Mouse (Mus musculus): ENCODE measurements around the gene a. TPM values are rescaled to one million over a fixed set of nuclear protein-coding genes. Genes with fewer than 3 reads are reported as not detected.

a gene
- polyA plus RNA-seq (2015; fragmentation: Nextera tagmentation; extraction: Ambion mirVana), result 0.22 TPM in 1 of 2 replicates, not detected in the other

- no peaks in the 10 kb centered on the region for H3K27me3 ChIP-seq
- under 1% methylated on average over 80 of the region's 89 CpGs for WGBS (ENCODE audit: insufficient replicate concordance)
- H3K4me3 ChIP-seq (replicated peaks), result peak within 1 kb of the TSS; percentile 99
- DNase-seq (peak; percentile 98), ATAC-seq (ENCODE audit: low read depth) (peak; percentile 94)
- peaks cover 81% of the 10 kb centered on the region for H3K4me1 ChIP-seq (replicated peaks)
- peak within 1 kb of the TSS; percentile 96 for H3K27ac ChIP-seq
- H3K4me2 ChIP-seq, result peak within 1 kb of the TSS; percentile 86
- H3K9me3 ChIP-seq (replicated peaks), result no peaks in the 10 kb centered on the region
- peaks cover 24% of the 10 kb centered on the region for H3K36me3 ChIP-seq
- H3K9ac ChIP-seq, result peak within 1 kb of the TSS; percentile 100
Observed at GRCm38 (mm10) chr2:154790656-154791483, at the start of gene a, which contains the start of gene Raly. Gene a (plus strand): TSS chr2:154791402. Gene Raly (plus strand): TSS chr2:154791096.

GRCm38 (mm10) chr2:154742911-154743819 lies 48.0 kb upstream of the a start:
- Histone ChIP-seq H3K9ac (no peak overlapping the region), H3K9me3 (replicated peaks) (no peaks in the 10 kb centered on the region), H3K4me1 (replicated peaks) (no peaks in the 10 kb centered on the region), H3K27ac (no peak overlapping the region), H3K36me3 (no peaks in the 10 kb centered on the region), H3K4me3 (replicated peaks) (no peak overlapping the region), H3K4me2 (no peak overlapping the region), H3K27me3 (peaks cover 7% of the 10 kb centered on the region; the same call in 1 of the 2 replicates)
- no peak for DNase-seq
- no peak for ATAC-seq (ENCODE audit: low read depth)
- WGBS (ENCODE audit: insufficient replicate concordance), result 72% methylated on average over 10 of the region's 10 CpGs

GRCm38 (mm10) chr2:154743915-154744314 lies 47.3 kb upstream of the a start:
- H3K4me1 ChIP-seq (replicated peaks), result no peaks in the 10 kb centered on the region
- no peak overlapping the region for H3K9ac ChIP-seq
- DNase-seq (no peak), ATAC-seq (ENCODE audit: low read depth) (no peak)
- H3K4me3 ChIP-seq (replicated peaks), result no peak overlapping the region
- H3K4me2 ChIP-seq, result no peak overlapping the region
- H3K9me3 ChIP-seq (replicated peaks), result no peaks in the 10 kb centered on the region
- H3K27ac ChIP-seq, result no peak overlapping the region
- H3K36me3 ChIP-seq, result no peaks in the 10 kb centered on the region
- H3K27me3 ChIP-seq, result peaks cover 7% of the 10 kb centered on the region; the same call in 1 of the 2 replicates
- WGBS (ENCODE audit: insufficient replicate concordance), result 61% methylated on average over 4 of the region's 4 CpGs

- no peaks in the 10 kb centered on the region for H3K9me3 ChIP-seq (replicated peaks)
- 0 out of 2 replicates have a peak, but pooled peaks cover 5% of the 10 kb centered on the region for H3K27me3 ChIP-seq
- DNase-seq, result no peak
- no peak overlapping the region for H3K4me2 ChIP-seq
- no peak overlapping the region for H3K27ac ChIP-seq
- no peak overlapping the region for H3K4me3 ChIP-seq (replicated peaks)
- WGBS (ENCODE audit: insufficient replicate concordance), result 66% methylated on average over 2 of the region's 2 CpGs
- H3K4me1 ChIP-seq (replicated peaks), result peaks cover 4% of the 10 kb centered on the region; the same call in 1 of the 2 replicates
- H3K9ac ChIP-seq, result no peak overlapping the region
- no peak for ATAC-seq (ENCODE audit: low read depth)
- no peaks in the 10 kb centered on the region for H3K36me3 ChIP-seq
Observed at GRCm38 (mm10) chr2:154748383-154748782, 42.8 kb upstream of the a start.

GRCm38 (mm10) chr2:154749046-154750036 lies 41.9 kb upstream of the a start:
- no peaks in the 10 kb centered on the region for H3K36me3 ChIP-seq
- H3K9me3 ChIP-seq (replicated peaks), result no peaks in the 10 kb centered on the region
- H3K27ac ChIP-seq, result no peak overlapping the region
- peaks cover 4% of the 10 kb centered on the region; the same call in 1 of the 2 replicates for H3K4me1 ChIP-seq (replicated peaks)
- ATAC-seq (ENCODE audit: low read depth) (no peak), DNase-seq (no peak)
- H3K9ac ChIP-seq, result no peak overlapping the region
- H3K27me3 ChIP-seq, result 0 out of 2 replicates have a peak, but pooled peaks cover 5% of the 10 kb centered on the region
- no peak overlapping the region for H3K4me2 ChIP-seq
- no peak overlapping the region for H3K4me3 ChIP-seq (replicated peaks)
- 70% methylated on average over 23 of the region's 23 CpGs for WGBS (ENCODE audit: insufficient replicate concordance)

- no peak overlapping the region for H3K27ac ChIP-seq
- H3K9me3 ChIP-seq (replicated peaks), result no peaks in the 10 kb centered on the region
- no peaks in the 10 kb centered on the region for H3K36me3 ChIP-seq
- no peak overlapping the region for H3K9ac ChIP-seq
- H3K27me3 ChIP-seq, result no peaks in the 10 kb centered on the region
- DNase-seq (no peak), ATAC-seq (ENCODE audit: low read depth) (no peak)
- no peak overlapping the region for H3K4me3 ChIP-seq (replicated peaks)
- WGBS (ENCODE audit: insufficient replicate concordance), result 52% methylated on average over 8 of the region's 8 CpGs
- H3K4me2 ChIP-seq, result no peak overlapping the region
- H3K4me1 ChIP-seq (replicated peaks), result peaks cover 10% of the 10 kb centered on the region
Observed at GRCm38 (mm10) chr2:154751924-154752323, 39.3 kb upstream of the a start.

GRCm38 (mm10) chr2:154754068-154754560 lies 37.1 kb upstream of the a start:
- Histone ChIP-seq H3K36me3 (no peaks in the 10 kb centered on the region), H3K27me3 (no peaks in the 10 kb centered on the region), H3K9me3 (replicated peaks) (no peaks in the 10 kb centered on the region), H3K27ac (no peak overlapping the region), H3K4me3 (replicated peaks) (no peak overlapping the region), H3K9ac (no peak overlapping the region), H3K4me2 (no peak overlapping the region), H3K4me1 (replicated peaks) (peaks cover 10% of the 10 kb centered on the region)
- ATAC-seq (ENCODE audit: low read depth), result no peak
- WGBS (ENCODE audit: insufficient replicate concordance), result 64% methylated on average over 2 of the region's 2 CpGs
- DNase-seq, result no peak

- ATAC-seq (ENCODE audit: low read depth) (no peak), DNase-seq (no peak)
- Histone ChIP-seq H3K9me3 (replicated peaks) (no peaks in the 10 kb centered on the region), H3K4me1 (replicated peaks) (peaks cover 10% of the 10 kb centered on the region), H3K9ac (no peak overlapping the region), H3K36me3 (no peaks in the 10 kb centered on the region), H3K27ac (no peak overlapping the region), H3K4me3 (replicated peaks) (no peak overlapping the region), H3K4me2 (no peak overlapping the region), H3K27me3 (no peaks in the 10 kb centered on the region)
- 57% methylated on average over 6 of the region's 6 CpGs for WGBS (ENCODE audit: insufficient replicate concordance)
Observed at GRCm38 (mm10) chr2:154755791-154756190, 35.4 kb upstream of the a start.

GRCm38 (mm10) chr2:154757691-154758090 lies 33.5 kb upstream of the a start:
- no peak for DNase-seq
- Histone ChIP-seq H3K4me3 (replicated peaks) (no peak overlapping the region), H3K4me2 (no peak overlapping the region), H3K27ac (no peak overlapping the region; the same call in 1 of the 2 replicates), H3K36me3 (no peaks in the 10 kb centered on the region), H3K4me1 (replicated peaks) (peaks cover 19% of the 10 kb centered on the region), H3K9ac (no peak overlapping the region), H3K27me3 (no peaks in the 10 kb centered on the region), H3K9me3 (replicated peaks) (no peaks in the 10 kb centered on the region)
- WGBS (ENCODE audit: insufficient replicate concordance), result 78% methylated on average over 5 of the region's 5 CpGs
- ATAC-seq (ENCODE audit: low read depth), result no peak

GRCm38 (mm10) chr2:154758454-154758853 lies 32.7 kb upstream of the a start:
- H3K9ac ChIP-seq, result no peak overlapping the region
- DNase-seq, result no peak
- H3K27me3 ChIP-seq, result no peaks in the 10 kb centered on the region
- no peak for ATAC-seq (ENCODE audit: low read depth)
- no peaks in the 10 kb centered on the region for H3K9me3 ChIP-seq (replicated peaks)
- H3K4me3 ChIP-seq (replicated peaks), result no peak overlapping the region
- 74% methylated on average over 1 of the region's 1 CpGs for WGBS (ENCODE audit: insufficient replicate concordance)
- peaks cover 27% of the 10 kb centered on the region for H3K4me1 ChIP-seq (replicated peaks)
- no peaks in the 10 kb centered on the region for H3K36me3 ChIP-seq
- no peak overlapping the region for H3K27ac ChIP-seq
- H3K4me2 ChIP-seq, result no peak overlapping the region

Measured in liver, embryonic 13.5 days (tissue).